Mouse (Mus musculus): Measurements from ENCODE around the gene 4933428G20Rik. TPM values are rescaled to one million over a fixed set of nuclear protein-coding genes. Genes with fewer than 3 reads are reported as not detected.

The 4933428G20Rik gene
- polyA plus RNA-seq, 1 experiment from 2014 or later, result 0.89 TPM

GRCm38 (mm10) chr11:97530961-97531360 lies 30.8 kb upstream of the 4933428G20Rik start:
- Histone ChIP-seq H3K27me3 (replicated peaks) (peaks cover 41% of the 10 kb centered on the region), H3K4me1 (peaks cover 27% of the 10 kb centered on the region), H3K27ac (no peak overlapping the region), H3K36me3 (no peaks in the 10 kb centered on the region), H3K4me3 (replicated peaks) (no peak overlapping the region), H3K4me2 (no peak overlapping the region), H3K9me3 (no peaks in the 10 kb centered on the region), H3K9ac (no peak overlapping the region)
- WGBS, result 60% methylated on average over 5 of the region's 5 CpGs
- ATAC-seq (ENCODE audit: insufficient read depth, low FRiP score, low read depth), result no peak

DNA sequence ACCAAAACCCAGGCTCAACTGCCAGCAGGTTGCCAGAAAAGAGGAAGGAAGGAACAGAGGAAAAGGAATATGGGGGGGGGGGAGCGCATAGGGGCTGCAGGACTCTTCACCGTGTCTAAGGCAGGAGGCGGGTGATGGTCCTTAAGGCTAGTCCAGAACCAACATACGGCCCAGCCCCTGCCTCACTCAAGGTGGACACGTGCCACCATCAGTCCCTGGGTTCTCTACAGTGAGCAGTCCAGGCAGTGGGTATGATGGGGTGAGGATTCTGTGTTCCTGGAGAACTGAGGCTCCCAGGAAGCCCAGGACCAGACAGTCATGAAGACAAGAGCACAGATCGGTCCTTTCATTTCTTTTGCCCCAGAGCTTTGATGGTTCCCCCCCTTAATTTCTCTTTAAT lies 29.9 kb upstream of the 4933428G20Rik start:
- Histone ChIP-seq H3K27me3 (replicated peaks) (peaks cover 33% of the 10 kb centered on the region), H3K9ac (no peak overlapping the region), H3K4me3 (replicated peaks) (no peak overlapping the region), H3K9me3 (no peaks in the 10 kb centered on the region), H3K4me2 (no peak overlapping the region), H3K4me1 (peaks cover 25% of the 10 kb centered on the region), H3K27ac (no peak overlapping the region), H3K36me3 (no peaks in the 10 kb centered on the region)
- 91% methylated on average over 6 of the region's 6 CpGs for WGBS
- no peak for ATAC-seq (ENCODE audit: insufficient read depth, low FRiP score, low read depth)

GRCm38 (mm10) chr11:97528282-97528808 lies 28.2 kb upstream of the 4933428G20Rik start:
- Histone ChIP-seq H3K27me3 (replicated peaks) (peaks cover 16% of the 10 kb centered on the region), H3K9ac (no peak overlapping the region), H3K4me1 (peaks cover 20% of the 10 kb centered on the region), H3K27ac (no peak overlapping the region), H3K4me2 (no peak overlapping the region), H3K9me3 (no peaks in the 10 kb centered on the region), H3K4me3 (replicated peaks) (no peak overlapping the region), H3K36me3 (no peaks in the 10 kb centered on the region)
- 73% methylated on average over 18 of the region's 18 CpGs for WGBS
- ATAC-seq (ENCODE audit: insufficient read depth, low FRiP score, low read depth), result no peak

DNA sequence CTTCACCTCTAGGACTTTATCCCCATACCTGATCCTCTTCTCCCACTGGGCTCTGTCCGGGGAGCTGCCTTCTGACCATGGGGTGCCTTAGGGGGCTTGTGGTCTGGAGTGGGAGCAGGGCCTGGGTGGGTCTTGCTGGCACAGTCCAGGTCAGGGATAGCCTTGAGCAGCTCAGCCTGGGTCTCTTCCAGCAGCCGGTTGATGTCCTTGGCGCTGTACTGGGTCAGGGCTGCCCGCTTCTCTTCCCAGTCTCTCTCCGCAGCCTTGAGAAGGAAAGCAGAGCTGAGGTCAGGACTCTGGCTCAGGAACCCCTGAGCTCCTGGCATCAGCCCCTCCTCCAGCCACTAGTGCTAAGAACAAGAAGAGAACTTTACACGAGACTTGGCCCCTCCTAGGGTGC lies 25.2 kb upstream of the 4933428G20Rik start:
- no peak for ATAC-seq (ENCODE audit: insufficient read depth, low FRiP score, low read depth)
- Histone ChIP-seq H3K27ac (no peak overlapping the region), H3K4me1 (peaks cover 6% of the 10 kb centered on the region; the same call in 1 of the 2 replicates)

DNA sequence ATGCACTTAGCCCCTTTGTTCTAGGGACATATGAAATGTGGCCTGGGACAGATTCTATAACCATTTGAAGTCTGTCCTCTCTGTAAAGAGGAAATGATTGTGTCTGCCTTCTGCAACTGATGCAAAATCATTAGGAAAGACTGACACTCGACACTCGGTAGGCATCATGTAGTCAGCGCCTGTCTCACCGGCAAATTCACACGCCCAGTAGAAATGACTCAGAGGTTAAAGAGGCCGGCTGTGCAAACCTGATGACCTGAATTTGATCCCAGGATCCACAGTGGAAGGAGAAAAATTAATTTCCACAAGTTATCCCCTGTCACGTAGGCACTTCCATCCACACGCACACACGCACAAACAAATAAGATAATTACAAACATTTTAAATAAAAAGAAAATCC lies 24.2 kb upstream of the 4933428G20Rik start:
- no peak for ATAC-seq (ENCODE audit: insufficient read depth, low FRiP score, low read depth)
- H3K27me3 ChIP-seq (replicated peaks), result no peaks in the 10 kb centered on the region
- H3K27ac ChIP-seq, result no peak overlapping the region
- no peak overlapping the region for H3K9ac ChIP-seq
- no peaks in the 10 kb centered on the region for H3K36me3 ChIP-seq
- H3K4me2 ChIP-seq, result no peak overlapping the region
- no peaks in the 10 kb centered on the region for H3K9me3 ChIP-seq
- no peak overlapping the region for H3K4me3 ChIP-seq (replicated peaks)
- H3K4me1 ChIP-seq, result peaks cover 6% of the 10 kb centered on the region; the same call in 1 of the 2 replicates
- 31% methylated on average over 9 of the region's 9 CpGs for WGBS

More for the DNA sequence above, 25.2 kb upstream of the 4933428G20Rik start:
- Histone ChIP-seq H3K9ac (no peak overlapping the region), H3K27me3 (replicated peaks) (no peaks in the 10 kb centered on the region), H3K4me2 (no peak overlapping the region), H3K36me3 (no peaks in the 10 kb centered on the region), H3K9me3 (no peaks in the 10 kb centered on the region), H3K4me3 (replicated peaks) (no peak overlapping the region)
- WGBS, result 88% methylated on average over 6 of the region's 6 CpGs

- no peak for ATAC-seq (ENCODE audit: insufficient read depth, low FRiP score, low read depth)
- Histone ChIP-seq H3K4me1 (peaks cover 6% of the 10 kb centered on the region; the same call in 1 of the 2 replicates), H3K4me2 (no peak overlapping the region), H3K36me3 (no peaks in the 10 kb centered on the region), H3K27ac (no peak overlapping the region), H3K4me3 (replicated peaks) (no peak overlapping the region), H3K9ac (no peak overlapping the region), H3K27me3 (replicated peaks) (no peaks in the 10 kb centered on the region), H3K9me3 (no peaks in the 10 kb centered on the region)
- 13% methylated on average over 1 of the region's 1 CpGs for WGBS
Observed at GRCm38 (mm10) chr11:97523827-97524261, 23.7 kb upstream of the 4933428G20Rik start.

DNA sequence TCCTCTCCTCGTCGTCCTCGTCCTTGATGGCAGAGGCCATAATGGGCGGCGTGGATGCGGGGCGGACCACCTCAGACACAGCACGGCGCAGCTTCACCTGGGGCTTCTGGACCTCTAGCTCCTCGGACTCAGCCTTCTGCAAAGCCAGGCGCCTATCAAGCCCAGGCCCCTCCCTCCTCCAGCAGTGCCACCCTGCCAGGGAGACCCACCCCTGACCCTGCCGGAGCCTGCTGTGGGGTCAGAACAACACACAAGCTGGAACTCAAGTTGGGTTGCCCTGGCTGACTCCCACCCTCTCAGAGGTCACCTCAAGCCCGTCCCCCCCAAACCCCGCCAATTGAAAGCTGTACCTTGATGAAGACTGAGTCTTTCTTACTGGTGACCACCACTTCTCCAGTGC lies 23.0 kb upstream of the 4933428G20Rik start:
- Histone ChIP-seq H3K4me1 (peaks cover 6% of the 10 kb centered on the region; the same call in 1 of the 2 replicates), H3K27ac (no peak overlapping the region), H3K36me3 (no peaks in the 10 kb centered on the region), H3K9me3 (no peaks in the 10 kb centered on the region), H3K9ac (no peak overlapping the region), H3K27me3 (replicated peaks) (no peaks in the 10 kb centered on the region), H3K4me3 (replicated peaks) (no peak overlapping the region), H3K4me2 (no peak overlapping the region)
- 83% methylated on average over 14 of the region's 14 CpGs for WGBS
- ATAC-seq (ENCODE audit: insufficient read depth, low FRiP score, low read depth), result no peak

GRCm38 (mm10) chr11:97521741-97522474 lies 21.8 kb upstream of the 4933428G20Rik start:
- 81% methylated on average over 29 of the region's 29 CpGs for WGBS

GRCm38 (mm10) chr11:97520541-97520940 lies 20.4 kb upstream of the 4933428G20Rik start:
- no peak overlapping the region for H3K4me2 ChIP-seq

More at GRCm38 (mm10) chr11:97521741-97522474, 21.8 kb upstream of the 4933428G20Rik start:
- Histone ChIP-seq H3K4me1 (peaks cover 6% of the 10 kb centered on the region; the same call in 1 of the 2 replicates), H3K27me3 (replicated peaks) (no peaks in the 10 kb centered on the region), H3K4me2 (no peak overlapping the region), H3K9me3 (no peaks in the 10 kb centered on the region), H3K4me3 (replicated peaks) (no peak overlapping the region), H3K27ac (no peak overlapping the region), H3K36me3 (no peaks in the 10 kb centered on the region), H3K9ac (no peak overlapping the region)
- no peak for ATAC-seq (ENCODE audit: insufficient read depth, low FRiP score, low read depth)

GRCm38 (mm10) chr11:97513066-97513465 lies 12.9 kb upstream of the 4933428G20Rik start:
- H3K27me3 ChIP-seq (replicated peaks), result 0 out of 2 replicates have a peak, but pooled peaks cover 2% of the 10 kb centered on the region
- no peaks in the 10 kb centered on the region for H3K36me3 ChIP-seq
- no peaks in the 10 kb centered on the region for H3K4me1 ChIP-seq
- no peak overlapping the region for H3K4me3 ChIP-seq (replicated peaks)
- H3K4me2 ChIP-seq, result no peak overlapping the region
- no peak overlapping the region for H3K9ac ChIP-seq
- no peak for ATAC-seq (ENCODE audit: insufficient read depth, low FRiP score, low read depth)
- no peak overlapping the region for H3K27ac ChIP-seq
- H3K9me3 ChIP-seq, result no peaks in the 10 kb centered on the region
- WGBS, result 77% methylated on average over 3 of the region's 3 CpGs

More at GRCm38 (mm10) chr11:97520541-97520940, 20.4 kb upstream of the 4933428G20Rik start:
- Histone ChIP-seq H3K27me3 (replicated peaks) (no peaks in the 10 kb centered on the region), H3K4me1 (peaks cover 6% of the 10 kb centered on the region; the same call in 1 of the 2 replicates), H3K36me3 (no peaks in the 10 kb centered on the region), H3K27ac (no peak overlapping the region), H3K9me3 (no peaks in the 10 kb centered on the region), H3K4me3 (replicated peaks) (no peak overlapping the region), H3K9ac (no peak overlapping the region)
- no peak for ATAC-seq (ENCODE audit: insufficient read depth, low FRiP score, low read depth)
- WGBS, result 93% methylated on average over 7 of the region's 7 CpGs

- 0 out of 2 replicates have a peak, but pooled peaks cover 2% of the 10 kb centered on the region for H3K27me3 ChIP-seq (replicated peaks)
- H3K4me2 ChIP-seq, result 0 out of 2 replicates have a peak overlapping the region, but pooled peaks have one; percentile 25
- H3K4me3 ChIP-seq (replicated peaks), result no peak overlapping the region
- H3K9ac ChIP-seq, result no peak overlapping the region
- no peaks in the 10 kb centered on the region for H3K36me3 ChIP-seq
- ATAC-seq (ENCODE audit: insufficient read depth, low FRiP score, low read depth), result no peak
- no peaks in the 10 kb centered on the region for H3K9me3 ChIP-seq
- H3K4me1 ChIP-seq, result no peaks in the 10 kb centered on the region
- H3K27ac ChIP-seq, result no peak overlapping the region
- 69% methylated on average over 6 of the region's 6 CpGs for WGBS
Observed at GRCm38 (mm10) chr11:97512511-97512910, 12.4 kb upstream of the 4933428G20Rik start.
